Mouse (Mus musculus) heart, postnatal 0 days (tissue): ENCODE results near the gene Srarp.

Experiments used
- CTCF ChIP-seq: IDR thresholded peaks from 2 replicates; pipeline ENCODE4 v1.5.1; 2016; ENCODE audit warnings: antibody characterized with exemption, control low read depth, low read depth
- EP300 ChIP-seq: IDR thresholded peaks from 2 replicates; pipeline ENCODE4 v1.6.1; 2016; ENCODE audit warnings: antibody characterized with exemption, low read depth

GRCm38 (mm10) chr4:141443641-141444429, 7.9 kb upstream of the Srarp start:
- TF ChIP-seq EP300 (no peak), CTCF (no peak)
